Mouse (Mus musculus): ENCODE measurements around the gene Fam161a. TPM values are rescaled to one million over a fixed set of nuclear protein-coding genes. Genes with fewer than 3 reads are reported as not detected.

Fam161a gene
- polyA plus RNA-seq, 1 experiment = 6.9 TPM

DNA sequence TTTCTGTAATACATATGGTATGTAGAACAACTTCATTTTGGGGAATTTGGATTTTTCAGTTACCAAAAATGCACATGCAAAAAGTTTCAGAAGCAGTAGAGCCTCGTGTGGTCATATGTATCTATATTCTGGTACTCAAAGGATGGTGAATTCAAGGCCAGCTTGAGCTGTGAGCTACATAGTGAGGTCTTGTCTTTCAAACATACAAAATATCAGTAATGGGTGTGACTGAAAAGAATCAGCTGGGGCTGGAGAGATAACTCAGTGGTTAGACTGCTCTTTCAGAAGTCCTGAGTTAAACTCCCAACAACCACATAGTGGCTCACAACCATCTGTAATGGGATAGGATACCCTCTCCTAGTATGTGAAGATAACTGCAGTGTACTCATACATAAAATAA, 9.0 kb upstream of the Fam161a start:
- 44% methylated on average over 1 of the region's 1 CpGs for WGBS
- no peak overlapping the region for H3K27ac ChIP-seq (ENCODE audit: control insufficient read depth, insufficient read depth, low read depth, low read length, poor library complexity)
- TF ChIP-seq CTCF (IDR thresholded peaks at IDR 0.05; ENCODE audit: control insufficient read depth, insufficient read depth, low read length) (no peak), POLR2A (IDR thresholded peaks at IDR 0.05; ENCODE audit: borderline replicate concordance, control insufficient read depth, low read depth, low read length) (no peak)
- H3K4me1 ChIP-seq (ENCODE audit: control insufficient read depth, insufficient read depth, low read length) = no peaks in the 10 kb centered on the region
- no peak overlapping the region for H3K4me3 ChIP-seq (replicated peaks; ENCODE audit: control insufficient read depth, low read depth, low read length)

DNA sequence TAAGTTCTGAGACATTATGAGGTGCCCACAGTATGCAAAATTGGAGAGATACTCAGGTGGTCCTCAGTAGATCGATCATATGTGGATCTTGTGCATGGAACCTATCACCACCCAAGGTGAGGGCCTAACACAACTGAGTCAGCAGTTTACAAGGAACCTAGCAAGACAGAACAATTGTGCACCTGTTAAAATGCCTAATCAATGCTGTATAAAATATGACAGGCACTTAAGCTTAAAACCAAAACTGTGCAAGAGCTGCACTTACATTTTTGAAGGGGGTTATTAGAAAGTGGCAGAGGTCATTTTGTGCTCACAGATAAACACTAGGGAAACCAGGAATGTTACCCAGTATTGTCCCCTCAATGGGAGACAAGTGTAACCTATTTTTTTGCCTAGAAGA, 2.1 kb upstream of the Fam161a start:
- 90% methylated on average over 1 of the region's 1 CpGs for WGBS
- TF ChIP-seq CTCF (IDR thresholded peaks at IDR 0.05; ENCODE audit: control insufficient read depth, insufficient read depth, low read length) = no peak
- TF ChIP-seq POLR2A (IDR thresholded peaks at IDR 0.05; ENCODE audit: borderline replicate concordance, control insufficient read depth, low read depth, low read length) = no peak
- Histone ChIP-seq H3K4me3 (replicated peaks; ENCODE audit: control insufficient read depth, low read depth, low read length) (no peak overlapping the region), H3K27ac (ENCODE audit: control insufficient read depth, insufficient read depth, low read depth, low read length, poor library complexity) (no peak overlapping the region), H3K4me1 (ENCODE audit: control insufficient read depth, insufficient read depth, low read length) (no peaks in the 10 kb centered on the region)

DNA sequence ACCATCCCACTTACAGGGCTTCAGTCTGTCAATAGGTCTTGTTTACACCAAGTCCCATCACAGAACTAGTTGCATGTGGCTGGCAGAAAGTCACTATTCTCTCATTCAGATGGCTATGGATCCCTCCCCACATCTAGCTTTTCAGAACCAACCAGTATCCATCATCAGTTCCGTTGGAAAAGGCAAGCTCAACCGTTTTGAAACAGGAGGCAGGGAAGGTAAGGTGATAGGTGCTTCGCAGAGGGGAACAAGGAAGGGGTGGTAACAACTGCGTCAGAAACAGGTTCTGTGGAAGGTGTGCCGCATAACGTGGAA, 208 bp upstream of the Fam161a start:
- H3K27ac ChIP-seq (ENCODE audit: control insufficient read depth, insufficient read depth, low read depth, low read length, poor library complexity) = peak overlapping the region; percentile 10
- peak overlapping the region; percentile 36 for H3K4me3 ChIP-seq (replicated peaks; ENCODE audit: control insufficient read depth, low read depth, low read length)
- WGBS = 7% methylated on average over 6 of the region's 6 CpGs
- no peaks in the 10 kb centered on the region for H3K4me1 ChIP-seq (ENCODE audit: control insufficient read depth, insufficient read depth, low read length)
- no peak for TF ChIP-seq CTCF (IDR thresholded peaks at IDR 0.05; ENCODE audit: control insufficient read depth, insufficient read depth, low read length)
- no peak for TF ChIP-seq POLR2A (IDR thresholded peaks at IDR 0.05; ENCODE audit: borderline replicate concordance, control insufficient read depth, low read depth, low read length)

DNA sequence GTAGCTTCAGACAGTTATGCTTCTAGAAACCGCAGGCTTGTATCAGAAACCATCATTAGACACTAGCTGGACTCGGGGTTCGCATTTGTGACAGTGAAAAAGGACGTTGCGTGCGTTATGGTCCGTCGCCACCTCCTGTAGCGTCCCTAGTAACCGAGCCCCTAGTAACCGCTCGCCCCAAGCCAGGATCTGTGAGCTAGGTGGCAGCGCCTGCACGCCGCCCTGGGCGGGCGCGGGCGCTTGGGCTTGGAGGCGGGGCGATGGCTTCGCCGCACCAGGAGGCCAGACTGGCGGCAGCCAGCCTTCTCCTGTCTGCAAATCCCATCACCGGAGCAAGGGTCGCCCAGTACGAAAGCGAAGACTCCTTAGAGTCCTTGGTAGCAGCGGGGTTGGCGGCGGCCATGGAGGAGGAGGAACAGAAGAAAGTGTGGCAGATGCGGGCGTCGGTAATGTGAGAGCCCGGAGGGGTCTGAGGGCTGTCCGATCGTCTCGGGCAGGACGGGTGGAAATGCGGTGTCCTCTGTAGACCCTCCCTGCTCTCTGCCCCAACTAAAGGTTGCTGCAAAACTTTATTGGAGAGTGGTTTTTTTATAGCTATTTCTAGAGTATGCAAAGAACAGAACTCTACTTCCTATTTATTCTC, 971 bp downstream of the Fam161a start:
- TF ChIP-seq CTCF (IDR thresholded peaks at IDR 0.05; ENCODE audit: control insufficient read depth, insufficient read depth, low read length) (no peak), POLR2A (IDR thresholded peaks at IDR 0.05; ENCODE audit: borderline replicate concordance, control insufficient read depth, low read depth, low read length) (peak; percentile 74; the same call in 1 of the 2 replicates)
- Histone ChIP-seq H3K4me1 (ENCODE audit: control insufficient read depth, insufficient read depth, low read length) (no peaks in the 10 kb centered on the region), H3K4me3 (replicated peaks; ENCODE audit: control insufficient read depth, low read depth, low read length) (peak overlapping the region; percentile 83), H3K27ac (ENCODE audit: control insufficient read depth, insufficient read depth, low read depth, low read length, poor library complexity) (peak overlapping the region; percentile 70)
- WGBS = under 1% methylated on average over 40 of the region's 40 CpGs

DNA sequence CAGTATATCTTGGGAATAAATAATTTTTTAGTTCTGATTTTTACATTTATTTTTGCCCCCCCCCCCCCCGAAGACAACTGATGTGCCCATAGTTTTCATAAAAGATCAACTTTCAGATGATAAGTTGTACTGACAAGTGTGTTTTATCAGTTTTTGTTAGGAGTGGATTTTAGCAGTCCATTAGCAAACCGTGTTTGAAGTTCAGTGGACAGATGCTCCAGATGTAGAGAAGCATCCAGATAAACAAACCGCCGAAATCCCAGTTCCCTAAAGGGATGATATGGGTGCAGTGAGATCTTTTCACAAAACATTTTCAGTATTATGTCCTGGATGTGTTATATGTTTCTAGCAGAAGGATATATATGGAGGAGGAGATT, 1.5 kb downstream of the Fam161a start:
- TF ChIP-seq POLR2A (IDR thresholded peaks at IDR 0.05; ENCODE audit: borderline replicate concordance, control insufficient read depth, low read depth, low read length) (no peak), CTCF (IDR thresholded peaks at IDR 0.05; ENCODE audit: control insufficient read depth, insufficient read depth, low read length) (no peak)
- no peaks in the 10 kb centered on the region for H3K4me1 ChIP-seq (ENCODE audit: control insufficient read depth, insufficient read depth, low read length)
- no peak overlapping the region for H3K27ac ChIP-seq (ENCODE audit: control insufficient read depth, insufficient read depth, low read depth, low read length, poor library complexity)
- WGBS = 30% methylated on average over 4 of the region's 4 CpGs
- no peak overlapping the region for H3K4me3 ChIP-seq (replicated peaks; ENCODE audit: control insufficient read depth, low read depth, low read length)

DNA sequence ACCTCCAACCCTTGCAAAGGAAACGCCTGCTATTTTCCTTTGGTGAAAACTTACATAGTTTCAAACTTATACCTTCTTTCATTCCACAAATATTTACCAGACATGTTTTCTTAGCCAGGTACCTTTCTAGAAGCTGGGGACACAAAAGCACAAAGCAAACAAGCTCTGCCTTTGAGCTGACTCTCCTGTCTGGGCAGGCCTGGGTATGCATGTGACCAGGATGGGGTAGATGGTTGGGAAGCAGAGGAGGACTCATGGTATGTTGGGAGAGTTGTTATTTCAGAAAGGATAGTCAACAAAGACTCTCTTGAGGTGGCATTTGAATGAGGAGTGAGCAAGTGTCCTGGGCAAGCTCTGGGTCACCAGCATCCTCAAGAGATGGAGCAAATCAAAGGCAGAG, 5.8 kb downstream of the Fam161a start:
- H3K4me1 ChIP-seq (ENCODE audit: control insufficient read depth, insufficient read depth, low read length) = no peaks in the 10 kb centered on the region
- H3K27ac ChIP-seq (ENCODE audit: control insufficient read depth, insufficient read depth, low read depth, low read length, poor library complexity) = no peak overlapping the region
- WGBS = 76% methylated on average over 1 of the region's 1 CpGs
- no peak overlapping the region for H3K4me3 ChIP-seq (replicated peaks; ENCODE audit: control insufficient read depth, low read depth, low read length)
- TF ChIP-seq POLR2A (IDR thresholded peaks at IDR 0.05; ENCODE audit: borderline replicate concordance, control insufficient read depth, low read depth, low read length) = no peak
- no peak for TF ChIP-seq CTCF (IDR thresholded peaks at IDR 0.05; ENCODE audit: control insufficient read depth, insufficient read depth, low read length)

DNA sequence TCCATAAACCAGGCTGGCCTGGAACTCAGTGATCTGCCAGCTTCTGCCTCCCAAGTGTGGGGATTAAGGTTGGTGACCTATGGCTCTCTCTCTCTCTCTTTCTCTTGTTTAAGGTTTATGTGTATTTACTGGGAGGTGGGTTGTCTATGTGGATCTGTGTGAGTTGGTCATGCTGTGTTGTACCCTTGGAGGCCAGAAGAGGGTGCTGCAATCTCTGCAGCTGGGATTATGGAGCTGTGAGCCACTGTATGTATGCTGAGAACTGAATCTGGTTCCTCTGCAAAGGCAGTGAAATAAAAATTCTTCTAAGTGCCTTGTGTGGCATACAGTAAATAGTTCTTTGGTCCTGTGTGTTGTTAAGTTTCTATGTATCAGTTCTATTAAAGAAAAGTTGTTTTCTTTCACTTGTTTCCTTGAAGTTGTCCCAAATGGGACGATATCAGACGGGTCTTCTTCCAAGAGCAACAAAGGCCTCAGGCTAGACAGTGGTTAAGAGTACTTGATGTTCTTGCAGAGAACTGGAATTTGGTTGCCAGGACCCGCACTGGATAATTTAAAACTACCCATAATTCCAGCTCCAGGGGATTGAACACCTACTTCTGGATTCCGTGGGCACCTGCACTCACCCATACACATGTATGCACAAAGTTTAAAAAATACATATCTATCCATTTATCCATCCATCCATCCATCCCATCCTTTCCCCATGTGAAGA, 6.4 kb downstream of the Fam161a start:
- Histone ChIP-seq H3K27ac (ENCODE audit: control insufficient read depth, insufficient read depth, low read depth, low read length, poor library complexity) (no peak overlapping the region), H3K4me3 (replicated peaks; ENCODE audit: control insufficient read depth, low read depth, low read length) (no peak overlapping the region), H3K4me1 (ENCODE audit: control insufficient read depth, insufficient read depth, low read length) (no peaks in the 10 kb centered on the region)
- TF ChIP-seq CTCF (IDR thresholded peaks at IDR 0.05; ENCODE audit: control insufficient read depth, insufficient read depth, low read length) (peak; percentile 70), POLR2A (IDR thresholded peaks at IDR 0.05; ENCODE audit: borderline replicate concordance, control insufficient read depth, low read depth, low read length) (no peak)
- WGBS = 87% methylated on average over 4 of the region's 4 CpGs

DNA sequence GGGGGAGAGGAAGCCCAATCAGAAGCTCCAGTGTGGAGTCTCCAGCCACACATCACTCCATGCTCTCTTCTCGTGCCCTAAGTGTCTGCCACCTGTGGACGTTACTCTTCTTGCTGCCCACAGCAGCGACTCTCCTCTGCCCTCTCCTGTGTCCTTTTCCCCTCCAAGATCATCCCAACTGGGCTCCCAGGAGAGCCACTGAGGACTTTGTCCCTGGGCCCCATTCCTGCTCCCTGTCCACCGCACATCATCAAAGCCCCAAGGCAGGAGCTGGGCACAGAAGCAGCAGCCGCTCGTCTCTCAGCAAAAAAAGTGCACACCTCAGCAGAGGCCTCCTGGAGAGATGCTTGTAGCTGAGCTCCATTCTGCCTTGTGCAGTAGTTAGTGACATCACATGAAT, 7.7 kb downstream of the Fam161a start:
- no peak for TF ChIP-seq POLR2A (IDR thresholded peaks at IDR 0.05; ENCODE audit: borderline replicate concordance, control insufficient read depth, low read depth, low read length)
- no peak for TF ChIP-seq CTCF (IDR thresholded peaks at IDR 0.05; ENCODE audit: control insufficient read depth, insufficient read depth, low read length)
- WGBS = 79% methylated on average over 6 of the region's 6 CpGs

More for the DNA sequence above, 7.7 kb downstream of the Fam161a start:
- Histone ChIP-seq H3K4me1 (ENCODE audit: control insufficient read depth, insufficient read depth, low read length) (no peaks in the 10 kb centered on the region), H3K4me3 (replicated peaks; ENCODE audit: control insufficient read depth, low read depth, low read length) (no peak overlapping the region), H3K27ac (ENCODE audit: control insufficient read depth, insufficient read depth, low read depth, low read length, poor library complexity) (no peak overlapping the region)

Measured in bone marrow, adult 2 months (tissue).